Mouse (Mus musculus) midbrain, embryonic 11.5 days (tissue): ENCODE results near the gene St5. TPM values are rescaled to one million over a fixed set of nuclear protein-coding genes. Genes with fewer than 3 reads are reported as not detected.

ENCODE experiments used
- ATAC-seq: fragments of 200-750 bp; cut with Nextera tagmentation; 2 replicates; pipeline ENCODE4 v1.8.0; 2017; ENCODE audit warnings: moderate TSS enrichment, moderate library complexity; ENCODE audit not compliant: low FRiP score
- DNase-seq: peaks from one replicate; pipeline ENCODE4 v3.0.0; 2015; ENCODE audit warnings: low spot score; ENCODE audit errors: missing footprints
- H3K27ac ChIP-seq: fragments of 300-500 bp; sonication (generic); 2 replicates; pipeline ENCODE4 v1.5.1; 2014; ENCODE audit warnings: low read depth, low read length
- H3K27me3 ChIP-seq: fragments of 300-500 bp; sonication (generic); 2 replicates; pipeline ENCODE4 v1.6.1; 2014; ENCODE audit warnings: mild to moderate bottlenecking, low read length, moderate library complexity, mixed read lengths; ENCODE audit not compliant: control insufficient read depth, insufficient read depth
- H3K36me3 ChIP-seq: fragments of 300-500 bp; sonication (generic); 2 replicates; pipeline ENCODE4 v1.6.1; 2014; ENCODE audit warnings: mild to moderate bottlenecking, low read length, moderate library complexity, mixed read lengths; ENCODE audit not compliant: control insufficient read depth, insufficient read depth
- H3K4me1 ChIP-seq: fragments of 300-500 bp; sonication (generic); 2 replicates; pipeline ENCODE4 v1.6.1; 2014; ENCODE audit warnings: low read length; ENCODE audit not compliant: control insufficient read depth, insufficient read depth
- H3K4me2 ChIP-seq: fragments of 300-500 bp; sonication (generic); 2 replicates; pipeline ENCODE4 v1.6.1; 2014; ENCODE audit warnings: mild to moderate bottlenecking, moderate library complexity
- H3K4me3 ChIP-seq: fragments of 300-500 bp; sonication (generic); 2 replicates; pipeline ENCODE4 v1.5.1; 2014; ENCODE audit warnings: low read depth, low read length
- H3K9ac ChIP-seq: fragments of 300-500 bp; sonication (generic); 2 replicates; pipeline ENCODE4 v1.6.1; 2014; ENCODE audit warnings: low read length
- H3K9me3 ChIP-seq: fragments of 300-500 bp; sonication (generic); 2 replicates; pipeline ENCODE4 v1.6.1; 2016; ENCODE audit warnings: low read length; ENCODE audit not compliant: control insufficient read depth
- WGBS: fragments of 180-500 bp; shearing (Covaris S2); extraction: QIAGEN DNeasy Blood & Tissue Kit; methylation state at CpG from one replicate; pipeline ENCODE4 v1.1.7; 2014; 5-methylcytosine and 5-hydroxymethylcytosine counted together
- polyA plus RNA-seq: library from polyadenylated mRNA; unstranded; fragments of >200 nt; fragmentation: Nextera tagmentation; extraction: Ambion mirVana; gene quantifications from 2 replicates; pipeline ENCODE4 v1.2.1, GENCODE M21; 2014

The St5 gene
- polyA plus RNA-seq, 1 experiment from 2014 or later, result 37.9 TPM

DNA sequence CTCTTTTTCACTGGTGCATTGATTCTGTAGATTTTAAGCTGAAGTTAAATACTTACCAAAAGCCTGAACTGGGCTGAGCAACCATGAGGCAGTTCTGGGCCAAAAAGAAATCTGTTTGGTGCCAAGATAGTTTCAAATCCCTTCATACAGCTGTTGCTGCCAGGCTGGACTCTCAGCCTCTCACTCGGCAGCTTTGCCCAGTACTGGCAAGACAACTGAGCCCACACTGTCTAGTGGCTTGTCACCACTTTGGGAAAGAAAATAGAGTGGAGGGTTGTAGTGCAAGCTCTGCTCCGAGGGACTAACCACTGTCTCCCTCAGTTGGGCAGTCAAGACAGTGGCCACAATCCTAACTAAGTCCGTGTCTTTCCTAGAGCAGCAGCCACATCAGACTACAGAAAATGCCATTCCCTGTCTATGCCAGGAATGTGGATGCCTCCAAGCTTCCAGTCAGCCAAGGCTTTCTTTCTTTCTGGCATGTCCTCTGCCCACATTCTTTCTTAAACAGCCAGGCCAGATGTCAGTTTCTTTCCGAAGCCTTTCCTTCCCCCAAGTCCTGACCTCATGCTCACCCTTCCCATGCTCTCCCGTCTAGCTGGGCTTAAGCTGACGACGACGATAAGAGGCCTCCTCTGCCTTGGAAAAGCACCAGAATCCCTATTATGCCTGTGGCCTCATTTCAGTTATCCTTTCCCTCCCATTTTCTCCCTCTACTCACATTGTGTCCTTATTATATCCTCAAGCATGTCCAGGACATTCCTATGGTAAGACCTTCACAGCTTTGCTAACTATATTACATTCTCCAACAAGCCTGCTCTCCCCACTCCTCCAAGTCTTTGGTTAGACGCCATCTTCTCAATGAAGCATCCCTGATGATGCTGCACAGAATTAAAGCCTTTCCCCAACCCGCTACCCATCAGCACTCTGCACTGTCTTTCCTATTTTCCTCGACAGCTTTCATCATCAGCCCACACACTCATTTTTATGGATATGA, 126.8 kb downstream of the St5 start:
- Histone ChIP-seq H3K27ac (no peak overlapping the region), H3K36me3 (no peaks in the 10 kb centered on the region), H3K9me3 (no peaks in the 10 kb centered on the region), H3K27me3 (no peaks in the 10 kb centered on the region), H3K4me1 (peaks cover 26% of the 10 kb centered on the region), H3K4me3 (no peak overlapping the region), H3K9ac (no peak overlapping the region), H3K4me2 (no peak overlapping the region)
- ATAC-seq (no peak), DNase-seq (peak; percentile 77)
- WGBS, result 50% methylated on average over 11 of the region's 11 CpGs

GRCm38 (mm10) chr7:109574166-109574565, 129.2 kb downstream of the St5 start:
- no peak overlapping the region for H3K9ac ChIP-seq
- no peaks in the 10 kb centered on the region for H3K9me3 ChIP-seq
- no peak overlapping the region for H3K27ac ChIP-seq
- no peaks in the 10 kb centered on the region for H3K27me3 ChIP-seq
- H3K4me2 ChIP-seq, result no peak overlapping the region
- WGBS, result 95% methylated on average over 7 of the region's 7 CpGs
- no peak overlapping the region for H3K4me3 ChIP-seq
- peak; percentile 68 for DNase-seq
- no peaks in the 10 kb centered on the region for H3K36me3 ChIP-seq
- no peak for ATAC-seq
- peaks cover 20% of the 10 kb centered on the region for H3K4me1 ChIP-seq

GRCm38 (mm10) chr7:109568391-109568892, 135.0 kb downstream of the St5 start:
- no peaks in the 10 kb centered on the region for H3K4me1 ChIP-seq
- no peaks in the 10 kb centered on the region for H3K36me3 ChIP-seq
- no peaks in the 10 kb centered on the region for H3K27me3 ChIP-seq
- H3K4me2 ChIP-seq, result no peak overlapping the region
- no peak overlapping the region for H3K4me3 ChIP-seq
- no peak overlapping the region for H3K27ac ChIP-seq
- WGBS, result 94% methylated on average over 4 of the region's 4 CpGs
- no peaks in the 10 kb centered on the region for H3K9me3 ChIP-seq
- DNase-seq (no peak), ATAC-seq (no peak)
- no peak overlapping the region for H3K9ac ChIP-seq

DNA sequence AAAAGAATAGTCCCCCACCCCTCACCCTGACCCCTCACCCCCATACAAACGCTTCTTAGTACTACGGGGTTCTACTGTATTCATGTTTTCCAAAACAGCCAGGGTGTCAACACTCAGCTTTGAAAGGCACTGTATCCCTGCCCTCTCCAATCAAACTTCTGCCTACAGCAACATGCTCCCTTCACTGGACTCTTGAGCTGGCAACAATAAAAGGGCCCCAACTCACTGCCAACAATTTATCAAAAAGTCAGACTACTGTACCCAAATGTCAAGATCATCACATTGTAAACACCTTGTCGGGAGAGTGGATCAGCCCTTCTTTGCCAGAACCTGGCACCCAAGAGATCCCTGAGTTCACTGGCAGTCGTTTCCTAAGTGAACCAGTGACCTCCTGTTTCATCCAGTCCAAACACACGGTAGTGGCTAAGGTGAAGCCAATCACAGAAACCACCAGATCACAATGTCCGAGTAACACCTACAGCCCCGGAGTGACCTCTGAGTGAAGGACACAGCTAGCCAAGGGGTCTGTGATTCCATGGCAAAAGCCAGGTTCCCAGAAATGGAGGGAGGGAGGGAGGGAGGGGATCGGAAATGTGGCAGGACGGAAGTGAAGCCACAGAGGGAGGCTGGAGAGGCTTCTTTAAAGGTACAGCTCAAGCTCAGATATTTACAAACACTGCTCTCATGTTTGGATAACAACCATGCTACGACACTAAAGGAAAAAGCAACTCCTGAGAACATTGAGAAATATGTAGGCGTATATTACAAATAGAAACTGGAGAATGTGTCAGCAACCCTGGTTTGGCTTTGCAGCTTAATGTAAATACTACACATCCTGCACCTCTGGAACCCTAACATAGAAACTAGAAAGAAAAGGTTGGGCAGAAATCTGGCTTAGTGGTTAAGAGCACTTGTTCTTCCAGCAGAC, 136.3 kb downstream of the St5 start:
- Histone ChIP-seq H3K4me2 (no peak overlapping the region), H3K4me1 (no peaks in the 10 kb centered on the region), H3K36me3 (no peaks in the 10 kb centered on the region), H3K9ac (no peak overlapping the region), H3K4me3 (no peak overlapping the region), H3K27me3 (no peaks in the 10 kb centered on the region), H3K27ac (no peak overlapping the region), H3K9me3 (no peaks in the 10 kb centered on the region)
- ATAC-seq (no peak), DNase-seq (peak; percentile 59)
- WGBS, result 83% methylated on average over 11 of the region's 11 CpGs

- Histone ChIP-seq H3K27ac (no peak overlapping the region), H3K9me3 (no peaks in the 10 kb centered on the region), H3K4me3 (no peak overlapping the region), H3K36me3 (no peaks in the 10 kb centered on the region), H3K4me1 (no peaks in the 10 kb centered on the region), H3K9ac (no peak overlapping the region), H3K27me3 (no peaks in the 10 kb centered on the region), H3K4me2 (no peak overlapping the region)
- DNase-seq (no peak), ATAC-seq (no peak)
Observed at GRCm38 (mm10) chr7:109566327-109566726, 137.1 kb downstream of the St5 start.

GRCm38 (mm10) chr7:109563775-109564362, 139.5 kb downstream of the St5 start:
- 0 out of 2 replicates have a peak, but pooled peaks cover 2% of the 10 kb centered on the region for H3K4me1 ChIP-seq
- no peaks in the 10 kb centered on the region for H3K27me3 ChIP-seq
- H3K9me3 ChIP-seq, result no peaks in the 10 kb centered on the region
- ATAC-seq (no peak), DNase-seq (peak; percentile 41)
- H3K36me3 ChIP-seq, result no peaks in the 10 kb centered on the region
- WGBS, result 81% methylated on average over 4 of the region's 4 CpGs
- no peak overlapping the region for H3K9ac ChIP-seq
- H3K27ac ChIP-seq, result no peak overlapping the region
- H3K4me3 ChIP-seq, result no peak overlapping the region
- no peak overlapping the region for H3K4me2 ChIP-seq

DNA sequence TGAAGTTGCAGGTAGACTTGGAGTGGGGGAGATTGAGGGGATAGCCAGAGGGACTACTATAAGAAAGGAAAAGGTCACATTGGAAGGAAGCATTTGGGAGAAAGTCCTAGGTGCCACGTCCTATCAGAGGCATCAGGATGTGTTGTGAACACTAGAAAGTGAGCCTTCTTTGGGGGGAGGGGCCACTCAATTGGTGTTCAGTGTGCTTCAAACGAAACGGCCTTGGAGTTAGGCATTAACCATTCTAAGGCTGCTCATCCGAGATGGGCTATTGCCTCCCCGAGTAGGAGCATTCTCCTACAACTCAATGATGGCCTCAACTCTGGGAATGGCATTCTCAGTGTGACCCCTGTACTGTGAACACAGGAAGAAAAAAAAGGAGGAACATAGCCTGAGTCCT, 140.7 kb downstream of the St5 start:
- no peak overlapping the region for H3K9ac ChIP-seq
- H3K27ac ChIP-seq, result no peak overlapping the region
- no peaks in the 10 kb centered on the region for H3K9me3 ChIP-seq
- no peak overlapping the region for H3K4me2 ChIP-seq
- no peaks in the 10 kb centered on the region for H3K36me3 ChIP-seq
- ATAC-seq (no peak), DNase-seq (no peak)
- H3K27me3 ChIP-seq, result no peaks in the 10 kb centered on the region
- WGBS, result 78% methylated on average over 5 of the region's 5 CpGs
- H3K4me3 ChIP-seq, result no peak overlapping the region
- 0 out of 2 replicates have a peak, but pooled peaks cover 4% of the 10 kb centered on the region for H3K4me1 ChIP-seq

GRCm38 (mm10) chr7:109562154-109562599, 141.2 kb downstream of the St5 start:
- DNase-seq, result peak; percentile 76
- Histone ChIP-seq H3K4me2 (no peak overlapping the region), H3K4me1 (0 out of 2 replicates have a peak, but pooled peaks cover 5% of the 10 kb centered on the region), H3K9ac (no peak overlapping the region), H3K9me3 (no peaks in the 10 kb centered on the region), H3K27ac (no peak overlapping the region), H3K36me3 (no peaks in the 10 kb centered on the region), H3K4me3 (no peak overlapping the region), H3K27me3 (no peaks in the 10 kb centered on the region)
- WGBS, result 69% methylated on average over 4 of the region's 4 CpGs
- ATAC-seq, result no peak
